Mouse (Mus musculus): ENCODE results near the gene Rnf182.

GRCm38 (mm10) chr13:43677883-43678244 is 62.4 kb downstream of the Rnf182 start:
- TF ChIP-seq CTCF (IDR thresholded peaks at IDR 0.05; ENCODE audit: low read depth) (no peak), EP300 (IDR thresholded peaks at IDR 0.05; ENCODE audit: low read depth) (no peak)

All from liver, postnatal 0 days (tissue).